Mouse (Mus musculus) MEL (cell line): ENCODE results near the gene Mpi. TPM values are rescaled to one million over a fixed set of nuclear protein-coding genes. Genes with fewer than 3 reads are reported as not detected.

Experiments
- polyA plus RNA-seq, 2 experiments: library from polyadenylated mRNA; stranded (reverse) in 1 of 2; unstranded in 1 of 2; fragments of >175 nt in 1 of 2; fragments of >200 nt in 1 of 2; gene quantifications; 2 replicates each; pipeline versions ENCODE4 v1.2.1 to v1.2.4; 2012; ENCODE audit warnings: low replicate concordance in 2 of 2, low read depth in 1 of 2; ENCODE audit not compliant: insufficient read length in 2 of 2, insufficient read depth in 1 of 2, missing spikeins in 1 of 2
- total RNA-seq: library from RNA; depleted of rRNA; stranded (reverse); fragments of 300-350 nt; gene quantifications from 2 replicates; pipeline ENCODE4 v1.2.3, GENCODE M21; 2012; rRNA removed

Mpi gene
- total and polyA plus RNA-seq, 3 experiments, result 24.3 to 37.7 TPM; not detected in 1

Other genes with a start within 250 kb of the Mpi start
- gene Ppcdc, start 112.6 kb downstream of the Mpi start, total RNA-seq, result 22.4 and 23.3 TPM in 2 replicates
- gene Ppcdc, start 112.6 kb downstream of the Mpi start, polyA plus RNA-seq, result 10 to 100 TPM in 1 of 2 experiments, not detected in 1; 20.2 TPM
- gene Scamp5, start 84.7 kb downstream of the Mpi start, total RNA-seq, result 1.9 and 2.3 TPM in 2 replicates
- gene Scamp5, start 84.7 kb downstream of the Mpi start, polyA plus RNA-seq, result 1 to 10 TPM in 1 of 2 experiments, not detected in 1; 4.3 TPM
- 0.12 TPM in 1 of 2 replicates, not detected in the other for gene Rpp25, start 48.7 kb downstream of the Mpi start, total RNA-seq
- gene Rpp25, start 48.7 kb downstream of the Mpi start, polyA plus RNA-seq, result under 1 TPM in 1 of 2 experiments, not detected in 1; 0.68 TPM
- 364 and 367 TPM in 2 replicates for gene Cox5a, start 31.5 kb downstream of the Mpi start, total RNA-seq
- 100 to 1,000 TPM in 1 of 2 experiments, not detected in 1; 400 TPM for gene Cox5a, start 31.5 kb downstream of the Mpi start, polyA plus RNA-seq
- gene Fam219b, start 15.2 kb downstream of the Mpi start, total RNA-seq, result 12.7 and 16.4 TPM in 2 replicates
- gene Fam219b, start 15.2 kb downstream of the Mpi start, polyA plus RNA-seq, result 10 to 100 TPM in 1 of 2 experiments, not detected in 1; 12.8 TPM
- 32.4 and 35.4 TPM in 2 replicates for gene Scamp2, start 8.2 kb upstream of the Mpi start, total RNA-seq
- gene Scamp2, start 8.2 kb upstream of the Mpi start, polyA plus RNA-seq, result 10 to 100 TPM in 1 of 2 experiments, not detected in 1; 51.4 TPM
- gene Ulk3, start 36.7 kb upstream of the Mpi start, total RNA-seq, result 4.3 and 5.0 TPM in 2 replicates
- gene Ulk3, start 36.7 kb upstream of the Mpi start, polyA plus RNA-seq, result 10 to 100 TPM in 1 of 2 experiments, not detected in 1; 11.9 TPM
- gene Cplx3, start 53.5 kb upstream of the Mpi start, total RNA-seq, result not detected in 2 replicates
- gene Cplx3, start 53.5 kb upstream of the Mpi start, polyA plus RNA-seq, result not detected
- gene Lman1l, start 68.0 kb upstream of the Mpi start, total RNA-seq, result 0.08 TPM in 1 of 2 replicates, not detected in the other
- gene Lman1l, start 68.0 kb upstream of the Mpi start, polyA plus RNA-seq, result under 1 TPM in 1 of 2 experiments, not detected in 1; 0.11 TPM
- 213 and 215 TPM in 2 replicates for gene Csk, start 100.9 kb upstream of the Mpi start, total RNA-seq
- 100 to 1,000 TPM in 1 of 2 experiments, not detected in 1; 338 TPM for gene Csk, start 100.9 kb upstream of the Mpi start, polyA plus RNA-seq
- not detected in 2 replicates for gene Cyp1a2, start 130.9 kb upstream of the Mpi start, total RNA-seq
- not detected for gene Cyp1a2, start 130.9 kb upstream of the Mpi start, polyA plus RNA-seq
- 0.04 and 0.07 TPM in 2 replicates for gene Cyp1a1, start 135.2 kb upstream of the Mpi start, total RNA-seq
- gene Cyp1a1, start 135.2 kb upstream of the Mpi start, polyA plus RNA-seq, result under 1 TPM in 1 of 2 experiments, not detected in 1; 0.26 TPM
- gene Edc3, start 155.8 kb upstream of the Mpi start, total RNA-seq, result 7.2 and 8.0 TPM in 2 replicates
- 10 to 100 TPM in 1 of 2 experiments, not detected in 1; 25.7 TPM for gene Edc3, start 155.8 kb upstream of the Mpi start, polyA plus RNA-seq
- 28.8 and 31.2 TPM in 2 replicates for gene Clk3, start 213.1 kb upstream of the Mpi start, total RNA-seq
- gene Clk3, start 213.1 kb upstream of the Mpi start, polyA plus RNA-seq, result 10 to 100 TPM in 1 of 2 experiments, not detected in 1; 65.6 TPM